Mouse (Mus musculus) hindbrain, embryonic 15.5 days (tissue): Measurements from ENCODE around the gene Tor1aip2. TPM values are rescaled to one million over a fixed set of nuclear protein-coding genes. Genes with fewer than 3 reads are reported as not detected.

Experiments used
- ATAC-seq: fragments of 200-750 bp; cut with Nextera tagmentation; 2 replicates; pipeline ENCODE4 v1.8.0; 2017; ENCODE audit warnings: low read depth, moderate number of reproducible peaks, moderate TSS enrichment; ENCODE audit not compliant: low FRiP score
- H3K27ac ChIP-seq: fragments of 300-500 bp; sonication (generic); replicated peaks from 2 replicates; pipeline ENCODE4 v1.5.1; 2015; ENCODE audit warnings: mild to moderate bottlenecking, inconsistent platforms
- H3K27me3 ChIP-seq: fragments of 300-500 bp; sonication (generic); 2 replicates; pipeline ENCODE4 v1.6.1; 2015; ENCODE audit warnings: control low read depth, inconsistent platforms
- H3K36me3 ChIP-seq: fragments of 300-500 bp; sonication (generic); 2 replicates; pipeline ENCODE4 v1.6.1; 2015; ENCODE audit warnings: control low read depth, inconsistent platforms
- H3K4me1 ChIP-seq: fragments of 300-500 bp; sonication (generic); replicated peaks from 2 replicates; pipeline ENCODE4 v1.6.1; 2015; ENCODE audit warnings: control low read depth, inconsistent platforms
- H3K4me2 ChIP-seq: fragments of 300-500 bp; sonication (generic); 2 replicates; pipeline ENCODE4 v1.6.1; 2015; ENCODE audit warnings: moderate library complexity, mild to moderate bottlenecking, inconsistent platforms
- H3K4me3 ChIP-seq: fragments of 300-500 bp; sonication (generic); 2 replicates; pipeline ENCODE4 v1.5.1; 2015; ENCODE audit warnings: mild to moderate bottlenecking, inconsistent platforms
- H3K9ac ChIP-seq: fragments of 300-500 bp; sonication (generic); 2 replicates; pipeline ENCODE4 v1.6.1; 2015; ENCODE audit warnings: inconsistent platforms
- H3K9me3 ChIP-seq: fragments of 300-500 bp; sonication (generic); 2 replicates; pipeline ENCODE4 v1.6.1; 2016; ENCODE audit warnings: control low read depth, inconsistent platforms
- WGBS: fragments of 180-500 bp; shearing (Covaris S2); methylation state at CpG from one replicate; pipeline ENCODE4 v1.1.7; 2015; 5-methylcytosine and 5-hydroxymethylcytosine counted together
- polyA plus RNA-seq: library from polyadenylated mRNA; unstranded; fragments of >200 nt; fragmentation: Nextera tagmentation; extraction: Ambion mirVana; gene quantifications from 2 replicates; pipeline ENCODE4 v1.2.1, GENCODE M21; 2015

Tor1aip2 gene
- polyA plus RNA-seq, 1 experiment from 2014 or later, result 63.3 TPM

- no peak for ATAC-seq
- WGBS, result 17% methylated on average over 4 of the region's 4 CpGs
These were observed 7.8 kb downstream of the Tor1aip2 start for GRCm38 (mm10) chr1:156043027-156043426.

GRCm38 (mm10) chr1:156044211-156044611, 9.0 kb downstream of the Tor1aip2 start:
- H3K9ac ChIP-seq, result no peak overlapping the region
- no peak overlapping the region for H3K4me3 ChIP-seq
- no peaks in the 10 kb centered on the region for H3K27me3 ChIP-seq
- ATAC-seq, result no peak
- WGBS, result 87% methylated on average over 5 of the region's 5 CpGs
- H3K4me1 ChIP-seq, result peaks cover 27% of the 10 kb centered on the region
- H3K27ac ChIP-seq, result no peak overlapping the region
- H3K36me3 ChIP-seq, result peaks cover 11% of the 10 kb centered on the region; the same call in 1 of the 2 replicates
- no peak overlapping the region for H3K4me2 ChIP-seq
- no peaks in the 10 kb centered on the region for H3K9me3 ChIP-seq

More at GRCm38 (mm10) chr1:156043027-156043426, 7.8 kb downstream of the Tor1aip2 start:
- no peak overlapping the region for H3K27ac ChIP-seq
- no peak overlapping the region for H3K9ac ChIP-seq
- peaks cover 27% of the 10 kb centered on the region for H3K4me1 ChIP-seq
- H3K9me3 ChIP-seq, result no peaks in the 10 kb centered on the region
- peaks cover 11% of the 10 kb centered on the region; the same call in 1 of the 2 replicates for H3K36me3 ChIP-seq
- no peak overlapping the region for H3K4me3 ChIP-seq
- H3K4me2 ChIP-seq, result no peak overlapping the region
- no peaks in the 10 kb centered on the region for H3K27me3 ChIP-seq

- Histone ChIP-seq H3K4me3 (no peak overlapping the region), H3K27ac (no peak overlapping the region), H3K36me3 (peaks cover 21% of the 10 kb centered on the region), H3K4me2 (no peak overlapping the region), H3K27me3 (no peaks in the 10 kb centered on the region), H3K9me3 (no peaks in the 10 kb centered on the region), H3K4me1 (peaks cover 20% of the 10 kb centered on the region), H3K9ac (no peak overlapping the region)
- WGBS, result 89% methylated on average over 3 of the region's 3 CpGs
- no peak for ATAC-seq
These were observed 11.5 kb downstream of the Tor1aip2 start for GRCm38 (mm10) chr1:156046688-156047087.

GRCm38 (mm10) chr1:156058207-156058606, 23.0 kb downstream of the Tor1aip2 start:
- no peaks in the 10 kb centered on the region for H3K9me3 ChIP-seq
- H3K27ac ChIP-seq, result no peak overlapping the region
- H3K4me2 ChIP-seq, result no peak overlapping the region
- no peak overlapping the region for H3K9ac ChIP-seq
- H3K4me3 ChIP-seq, result no peak overlapping the region
- H3K4me1 ChIP-seq, result no peaks in the 10 kb centered on the region
- no peaks in the 10 kb centered on the region for H3K27me3 ChIP-seq
- peaks cover 8% of the 10 kb centered on the region; the same call in 1 of the 2 replicates for H3K36me3 ChIP-seq
- WGBS, result 96% methylated on average over 2 of the region's 2 CpGs
- ATAC-seq, result no peak

GRCm38 (mm10) chr1:156062193-156062592, 27.0 kb downstream of the Tor1aip2 start:
- Histone ChIP-seq H3K9ac (no peak overlapping the region), H3K36me3 (peaks cover 29% of the 10 kb centered on the region), H3K4me3 (no peak overlapping the region), H3K27me3 (no peaks in the 10 kb centered on the region), H3K4me1 (no peaks in the 10 kb centered on the region), H3K4me2 (no peak overlapping the region), H3K27ac (no peak overlapping the region), H3K9me3 (no peaks in the 10 kb centered on the region)
- no peak for ATAC-seq
- WGBS, result 93% methylated on average over 4 of the region's 4 CpGs

GRCm38 (mm10) chr1:156066133-156066532, 30.9 kb downstream of the Tor1aip2 start:
- Histone ChIP-seq H3K9me3 (no peaks in the 10 kb centered on the region), H3K9ac (no peak overlapping the region), H3K4me3 (no peak overlapping the region), H3K4me1 (no peaks in the 10 kb centered on the region), H3K36me3 (peaks cover 29% of the 10 kb centered on the region), H3K4me2 (no peak overlapping the region), H3K27me3 (no peaks in the 10 kb centered on the region), H3K27ac (no peak overlapping the region)
- 67% methylated on average over 3 of the region's 3 CpGs for WGBS
- ATAC-seq, result no peak

GRCm38 (mm10) chr1:156070106-156070505, 34.9 kb downstream of the Tor1aip2 start:
- Histone ChIP-seq H3K4me3 (no peak overlapping the region), H3K4me2 (no peak overlapping the region), H3K4me1 (no peaks in the 10 kb centered on the region), H3K9ac (no peak overlapping the region), H3K27me3 (no peaks in the 10 kb centered on the region), H3K9me3 (no peaks in the 10 kb centered on the region), H3K27ac (no peak overlapping the region), H3K36me3 (peaks cover 10% of the 10 kb centered on the region)
- ATAC-seq, result no peak
- WGBS, result 91% methylated on average over 14 of the region's 14 CpGs

- Histone ChIP-seq H3K27ac (no peak overlapping the region), H3K9ac (no peak overlapping the region), H3K27me3 (no peaks in the 10 kb centered on the region), H3K4me3 (no peak overlapping the region), H3K36me3 (no peaks in the 10 kb centered on the region), H3K4me1 (no peaks in the 10 kb centered on the region), H3K4me2 (no peak overlapping the region), H3K9me3 (no peaks in the 10 kb centered on the region)
- no peak for ATAC-seq
- 62% methylated on average over 15 of the region's 15 CpGs for WGBS
These were observed 38.1 kb downstream of the Tor1aip2 start for GRCm38 (mm10) chr1:156073169-156073821.

GRCm38 (mm10) chr1:156074575-156074974, 39.4 kb downstream of the Tor1aip2 start:
- H3K4me2 ChIP-seq, result no peak overlapping the region
- no peaks in the 10 kb centered on the region for H3K9me3 ChIP-seq
- H3K36me3 ChIP-seq, result no peaks in the 10 kb centered on the region
- no peak overlapping the region for H3K27ac ChIP-seq
- ATAC-seq, result no peak
- no peak overlapping the region for H3K4me3 ChIP-seq
- H3K4me1 ChIP-seq, result no peaks in the 10 kb centered on the region
- WGBS, result 62% methylated on average over 8 of the region's 8 CpGs
- H3K9ac ChIP-seq, result no peak overlapping the region
- no peaks in the 10 kb centered on the region for H3K27me3 ChIP-seq

- H3K4me3 ChIP-seq, result no peak overlapping the region
- ATAC-seq, result no peak
- H3K4me1 ChIP-seq, result no peaks in the 10 kb centered on the region
- H3K36me3 ChIP-seq, result no peaks in the 10 kb centered on the region
- no peak overlapping the region for H3K4me2 ChIP-seq
- no peaks in the 10 kb centered on the region for H3K9me3 ChIP-seq
- no peak overlapping the region for H3K27ac ChIP-seq
- WGBS, result 53% methylated on average over 4 of the region's 4 CpGs
- no peaks in the 10 kb centered on the region for H3K27me3 ChIP-seq
- no peak overlapping the region for H3K9ac ChIP-seq
These were observed 41.3 kb downstream of the Tor1aip2 start for GRCm38 (mm10) chr1:156076474-156076873.

GRCm38 (mm10) chr1:156077655-156078054, 42.5 kb downstream of the Tor1aip2 start:
- Histone ChIP-seq H3K4me2 (no peak overlapping the region), H3K27ac (no peak overlapping the region), H3K27me3 (no peaks in the 10 kb centered on the region), H3K9me3 (no peaks in the 10 kb centered on the region), H3K36me3 (no peaks in the 10 kb centered on the region), H3K9ac (no peak overlapping the region), H3K4me1 (no peaks in the 10 kb centered on the region), H3K4me3 (no peak overlapping the region)
- ATAC-seq, result no peak
- WGBS, result 66% methylated on average over 3 of the region's 3 CpGs

GRCm38 (mm10) chr1:156084603-156085002, 49.4 kb downstream of the Tor1aip2 start:
- Histone ChIP-seq H3K4me1 (no peaks in the 10 kb centered on the region), H3K9me3 (no peaks in the 10 kb centered on the region), H3K27ac (no peak overlapping the region), H3K27me3 (no peaks in the 10 kb centered on the region), H3K36me3 (no peaks in the 10 kb centered on the region), H3K9ac (no peak overlapping the region), H3K4me3 (no peak overlapping the region), H3K4me2 (no peak overlapping the region)
- no peak for ATAC-seq
- WGBS, result 77% methylated on average over 3 of the region's 3 CpGs

GRCm38 (mm10) chr1:156085770-156086169, 50.6 kb downstream of the Tor1aip2 start:
- Histone ChIP-seq H3K27me3 (no peaks in the 10 kb centered on the region), H3K4me3 (no peak overlapping the region), H3K4me1 (no peaks in the 10 kb centered on the region; the same call in 1 of the 2 replicates), H3K27ac (no peak overlapping the region), H3K36me3 (no peaks in the 10 kb centered on the region), H3K9me3 (no peaks in the 10 kb centered on the region), H3K9ac (no peak overlapping the region), H3K4me2 (no peak overlapping the region)
- 59% methylated on average over 5 of the region's 5 CpGs for WGBS
- ATAC-seq, result peak; percentile 67; the same call in 1 of the 2 replicates
